Mouse (Mus musculus) liver, embryonic 15.5 days (tissue): Measurements from ENCODE around the gene Mymx. TPM values are rescaled to one million over a fixed set of nuclear protein-coding genes. Genes with fewer than 3 reads are reported as not detected.

Experiments used
- ATAC-seq: fragments of 200-750 bp; cut with Nextera tagmentation; 2 replicates; pipeline ENCODE4 v1.8.0; 2017; ENCODE audit warnings: moderate number of reproducible peaks, mild to moderate bottlenecking, moderate library complexity; ENCODE audit not compliant: insufficient read depth
- H3K27ac ChIP-seq: fragments of 300-500 bp; sonication (generic); replicated peaks from 2 replicates; pipeline ENCODE4 v1.5.1; 2015; ENCODE audit warnings: mild to moderate bottlenecking, inconsistent platforms
- H3K27me3 ChIP-seq: fragments of 300-500 bp; sonication (generic); 2 replicates; pipeline ENCODE4 v1.6.1; 2015; ENCODE audit warnings: mild to moderate bottlenecking, inconsistent platforms
- H3K36me3 ChIP-seq: fragments of 300-500 bp; sonication (generic); replicated peaks from 2 replicates; pipeline ENCODE4 v1.6.1; 2015; ENCODE audit warnings: moderate library complexity, mild to moderate bottlenecking, inconsistent platforms
- H3K4me1 ChIP-seq: fragments of 300-500 bp; sonication (generic); replicated peaks from 2 replicates; pipeline ENCODE4 v1.6.1; 2015; ENCODE audit warnings: inconsistent platforms
- H3K4me2 ChIP-seq: fragments of 300-500 bp; sonication (generic); 2 replicates; pipeline ENCODE4 v1.6.1; 2015; ENCODE audit warnings: moderate library complexity, mild to moderate bottlenecking, inconsistent platforms
- H3K4me3 ChIP-seq: fragments of 300-500 bp; sonication (generic); replicated peaks from 2 replicates; pipeline ENCODE4 v1.5.1; 2015; ENCODE audit warnings: mild to moderate bottlenecking, inconsistent platforms
- H3K9ac ChIP-seq: fragments of 300-500 bp; sonication (generic); 2 replicates; pipeline ENCODE4 v1.6.1; 2015; ENCODE audit warnings: moderate library complexity, mild to moderate bottlenecking, inconsistent platforms
- H3K9me3 ChIP-seq: fragments of 300-500 bp; sonication (generic); replicated peaks from 2 replicates; pipeline ENCODE4 v1.6.1; 2016; ENCODE audit warnings: inconsistent platforms
- WGBS: fragments of 180-500 bp; shearing (Covaris S2); methylation state at CpG from one replicate; pipeline ENCODE4 v1.1.7; 2015; ENCODE audit warnings: mixed read lengths; ENCODE audit not compliant: insufficient replicate concordance; 5-methylcytosine and 5-hydroxymethylcytosine counted together
- polyA plus RNA-seq: library from polyadenylated mRNA; unstranded; fragments of >200 nt; fragmentation: Nextera tagmentation; extraction: Ambion mirVana; gene quantifications from 2 replicates; pipeline ENCODE4 v1.2.1, GENCODE M21; 2015

The Mymx gene
- polyA plus RNA-seq, 1 experiment from 2014 or later = 1.1 TPM

- WGBS = 57% methylated on average over 5 of the region's 5 CpGs
- ATAC-seq = no peak
- Histone ChIP-seq H3K4me2 (no peak overlapping the region), H3K4me1 (peaks cover 74% of the 10 kb centered on the region), H3K4me3 (no peak overlapping the region), H3K9me3 (no peaks in the 10 kb centered on the region), H3K27ac (peak overlapping the region; percentile 62), H3K27me3 (no peaks in the 10 kb centered on the region), H3K36me3 (no peaks in the 10 kb centered on the region), H3K9ac (no peak overlapping the region)
Measured at GRCm38 (mm10) chr17:45578242-45578641, 23.7 kb downstream of the Mymx start.

GRCm38 (mm10) chr17:45575123-45575897, 26.6 kb downstream of the Mymx start:
- Histone ChIP-seq H3K4me1 (peaks cover 64% of the 10 kb centered on the region), H3K9ac (no peak overlapping the region), H3K27ac (peak overlapping the region; percentile 95), H3K9me3 (no peaks in the 10 kb centered on the region), H3K36me3 (peaks cover 16% of the 10 kb centered on the region), H3K4me2 (peak overlapping the region; percentile 98; the same call in 1 of the 2 replicates), H3K27me3 (no peaks in the 10 kb centered on the region), H3K4me3 (no peak overlapping the region)
- ATAC-seq = no peak
- 86% methylated on average over 8 of the region's 8 CpGs for WGBS

- peak; percentile 58 for ATAC-seq
- Histone ChIP-seq H3K27ac (peak overlapping the region; percentile 95), H3K9ac (peak overlapping the region; percentile 94)
Measured at GRCm38 (mm10) chr17:45574129-45574761, 27.7 kb downstream of the Mymx start.

GRCm38 (mm10) chr17:45573780-45574123, 28.1 kb downstream of the Mymx start:
- H3K9ac ChIP-seq = peak overlapping the region; percentile 94
- no peaks in the 10 kb centered on the region for H3K27me3 ChIP-seq
- H3K4me3 ChIP-seq = peak overlapping the region; percentile 94
- peaks cover 62% of the 10 kb centered on the region for H3K4me1 ChIP-seq
- peaks cover 32% of the 10 kb centered on the region for H3K36me3 ChIP-seq
- H3K9me3 ChIP-seq = no peaks in the 10 kb centered on the region
- WGBS = under 1% methylated on average over 18 of the region's 18 CpGs
- H3K27ac ChIP-seq = peak overlapping the region; percentile 95
- ATAC-seq = peak; percentile 72
- H3K4me2 ChIP-seq = peak overlapping the region; percentile 98

More at GRCm38 (mm10) chr17:45574129-45574761, 27.7 kb downstream of the Mymx start:
- no peaks in the 10 kb centered on the region for H3K9me3 ChIP-seq
- H3K4me2 ChIP-seq = peak overlapping the region; percentile 98
- peaks cover 66% of the 10 kb centered on the region for H3K4me1 ChIP-seq
- H3K4me3 ChIP-seq = peak overlapping the region; percentile 94
- peaks cover 27% of the 10 kb centered on the region for H3K36me3 ChIP-seq
- 2% methylated on average over 17 of the region's 17 CpGs for WGBS
- no peaks in the 10 kb centered on the region for H3K27me3 ChIP-seq

GRCm38 (mm10) chr17:45573087-45573779, 28.7 kb downstream of the Mymx start, which contains the start of gene Hsp90ab1:
TSS of gene Hsp90ab1 (minus strand) at chr17:45573271.
- H3K4me1 ChIP-seq = peaks cover 60% of the 10 kb centered on the region
- no peaks in the 10 kb centered on the region for H3K9me3 ChIP-seq
- no peaks in the 10 kb centered on the region for H3K27me3 ChIP-seq
- peak within 1 kb of the TSS; percentile 94 for H3K9ac ChIP-seq
- H3K36me3 ChIP-seq = peaks cover 37% of the 10 kb centered on the region
- whole genome bisulfite sequencing = under 1% methylated on average over 41 of the region's 41 CpGs
- H3K4me3 ChIP-seq = peak within 1 kb of the TSS; percentile 94
- peak within 1 kb of the TSS; percentile 95 for H3K27ac ChIP-seq
- peak; percentile 74 for ATAC-seq
- peak within 1 kb of the TSS; percentile 98 for H3K4me2 ChIP-seq

GRCm38 (mm10) chr17:45572103-45573086, 29.5 kb downstream of the Mymx start:
- H3K9me3 ChIP-seq = no peaks in the 10 kb centered on the region
- H3K9ac ChIP-seq = peak overlapping the region; percentile 94
- H3K4me2 ChIP-seq = peak overlapping the region; percentile 98
- H3K36me3 ChIP-seq = peaks cover 45% of the 10 kb centered on the region
- peak overlapping the region; percentile 95 for H3K27ac ChIP-seq
- peak; percentile 48 for ATAC-seq
- WGBS = under 1% methylated on average over 57 of the region's 57 CpGs
- no peaks in the 10 kb centered on the region for H3K27me3 ChIP-seq
- peaks cover 62% of the 10 kb centered on the region for H3K4me1 ChIP-seq
- peak overlapping the region; percentile 94 for H3K4me3 ChIP-seq

GRCm38 (mm10) chr17:45569999-45570398, 31.9 kb downstream of the Mymx start:
- H3K4me2 ChIP-seq = no peak overlapping the region
- no peaks in the 10 kb centered on the region for H3K9me3 ChIP-seq
- no peaks in the 10 kb centered on the region for H3K27me3 ChIP-seq
- ATAC-seq = no peak
- peaks cover 60% of the 10 kb centered on the region for H3K36me3 ChIP-seq
- peaks cover 76% of the 10 kb centered on the region for H3K4me1 ChIP-seq
- no peak overlapping the region for H3K4me3 ChIP-seq
- no peak overlapping the region for H3K9ac ChIP-seq
- WGBS = 80% methylated on average over 4 of the region's 4 CpGs
- 0 out of 2 replicates have a peak overlapping the region, but pooled peaks have one; percentile 15 for H3K27ac ChIP-seq

GRCm38 (mm10) chr17:45568990-45569389, 32.9 kb downstream of the Mymx start:
- Histone ChIP-seq H3K36me3 (peaks cover 60% of the 10 kb centered on the region), H3K4me3 (no peak overlapping the region)

GRCm38 (mm10) chr17:45567162-45567601, 34.7 kb downstream of the Mymx start:
- no peak for ATAC-seq
- WGBS = 23% methylated on average over 4 of the region's 4 CpGs
- Histone ChIP-seq H3K36me3 (peaks cover 60% of the 10 kb centered on the region), H3K27me3 (no peaks in the 10 kb centered on the region), H3K9me3 (no peaks in the 10 kb centered on the region), H3K4me1 (peaks cover 65% of the 10 kb centered on the region), H3K9ac (no peak overlapping the region), H3K27ac (no peak overlapping the region; the same call in 1 of the 2 replicates), H3K4me2 (no peak overlapping the region), H3K4me3 (no peak overlapping the region)

More at GRCm38 (mm10) chr17:45568990-45569389, 32.9 kb downstream of the Mymx start:
- Histone ChIP-seq H3K27me3 (no peaks in the 10 kb centered on the region), H3K27ac (no peak overlapping the region), H3K9me3 (no peaks in the 10 kb centered on the region), H3K4me2 (no peak overlapping the region), H3K4me1 (peaks cover 76% of the 10 kb centered on the region), H3K9ac (no peak overlapping the region)
- ATAC-seq = no peak
- WGBS = 80% methylated on average over 12 of the region's 12 CpGs
